Mouse (Mus musculus): Measurements from ENCODE around the gene Ripk4.
A peak's percentile ranks its signal among the peaks of the same experiment; 100 is the strongest.

- TF ChIP-seq CTCF (IDR thresholded peaks at IDR 0.05; ENCODE audit: low read depth) (no peak), EP300 (IDR thresholded peaks at IDR 0.05; ENCODE audit: low read depth) (peak; percentile 45; the same call in 1 of the 2 replicates)
These were observed 34.6 kb upstream of the Ripk4 start for GRCm38 (mm10) chr16:97797950-97798869.
